Mouse (Mus musculus): Measurements from ENCODE around the gene Ppfia1.

Gene Ppfia1

DNA sequence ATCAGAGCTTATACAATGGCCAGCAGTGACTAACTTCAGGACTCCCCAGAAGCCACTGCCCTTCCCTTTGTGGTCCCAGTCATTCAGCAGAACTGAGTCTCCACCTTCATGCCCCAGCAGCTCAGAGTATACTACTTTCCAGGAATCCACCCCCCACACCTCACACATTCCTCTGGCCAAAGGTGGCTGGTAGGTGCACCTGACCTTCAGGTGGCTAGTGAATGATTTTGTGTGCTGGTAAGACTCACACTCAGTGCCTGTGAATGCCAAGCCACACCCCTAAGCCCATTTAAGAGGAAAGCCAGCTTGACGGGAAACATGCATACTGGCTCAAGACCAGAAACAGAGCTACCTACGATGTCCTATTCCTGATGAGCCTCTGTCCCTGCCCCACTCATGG is 120.6 kb downstream of the Ppfia1 start:
- DNase-seq (ENCODE audit: low read depth, low spot score): no peak

DNA sequence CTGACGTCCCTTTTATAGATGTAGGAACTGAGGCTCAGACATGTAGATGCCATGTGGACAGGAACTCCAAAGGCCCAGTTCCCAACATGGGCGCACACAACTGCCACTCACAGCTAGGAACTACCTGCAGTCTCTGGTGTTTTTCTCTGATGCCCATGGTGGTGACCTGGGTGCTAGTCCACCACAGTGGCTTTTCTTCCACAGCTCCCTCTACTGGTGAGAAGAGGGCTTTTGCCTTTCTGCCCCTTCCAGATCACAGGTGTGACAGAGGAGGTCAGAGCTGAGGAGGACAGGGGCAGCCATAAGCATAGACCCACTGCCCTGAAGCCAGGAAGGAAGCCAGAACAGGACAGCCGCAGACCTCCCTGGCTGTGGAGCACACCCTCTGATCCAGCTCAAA is 126.1 kb downstream of the Ppfia1 start:
- no peak for DNase-seq (ENCODE audit: low read depth, low spot score)

All from WW6 (cell line).